Mouse (Mus musculus) lung, adult 18-20 months (tissue): ENCODE measurements at regions not wholly inside any gene's neighbourhood (a gene's known extent, or its start where the extent isn't known, plus 50 kb on each side); places are given as distances from the start of the nearest gene placed in this dataset.

Experiments
- DNase-seq, 2 experiments: peaks; one replicate each; pipeline ENCODE4 v3.0.0; 2022; ENCODE audit warnings: mixed read lengths in 2 of 2

DNA sequence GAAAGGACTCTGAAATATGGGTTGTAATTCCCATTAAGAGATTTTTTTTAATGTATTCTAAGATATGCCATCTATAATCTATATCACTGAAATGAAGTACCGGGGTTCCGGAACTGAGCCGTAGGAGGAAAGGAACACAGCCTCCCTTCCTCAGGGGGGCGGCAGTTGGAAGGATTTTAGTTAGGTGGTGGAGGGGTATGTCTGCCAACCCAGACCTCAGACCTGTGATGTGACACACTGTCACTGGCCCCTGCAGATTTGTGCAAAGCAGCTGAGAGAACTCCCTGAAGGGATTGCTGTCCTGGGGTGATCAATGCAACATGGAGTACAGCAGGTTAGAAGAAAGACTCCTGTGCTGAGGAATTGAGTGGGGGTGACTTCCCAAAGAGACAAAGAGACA, 470.2 kb upstream of the Gulo start:
- DNase-seq: no peak

DNA sequence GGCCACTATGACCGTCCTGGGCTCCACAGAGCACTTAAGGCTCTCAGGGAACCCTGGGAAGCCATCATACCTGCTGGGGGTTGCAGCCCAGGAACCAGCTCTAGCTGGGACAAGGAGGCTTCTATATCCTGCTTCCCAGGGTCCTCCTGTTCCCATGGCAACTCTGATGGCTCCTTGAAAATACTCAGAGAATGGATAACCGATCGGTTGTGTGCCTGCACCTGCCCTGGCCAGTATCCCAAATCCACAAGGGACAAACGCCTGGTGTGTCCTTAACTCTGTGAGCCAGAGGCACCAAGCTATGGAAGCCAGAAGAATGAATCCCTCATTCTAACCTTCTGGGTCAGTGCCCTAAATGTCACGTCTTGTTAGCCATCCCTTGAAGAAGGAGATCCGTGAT, 469.6 kb upstream of the Gulo start:
- DNase-seq: no peak

DNA sequence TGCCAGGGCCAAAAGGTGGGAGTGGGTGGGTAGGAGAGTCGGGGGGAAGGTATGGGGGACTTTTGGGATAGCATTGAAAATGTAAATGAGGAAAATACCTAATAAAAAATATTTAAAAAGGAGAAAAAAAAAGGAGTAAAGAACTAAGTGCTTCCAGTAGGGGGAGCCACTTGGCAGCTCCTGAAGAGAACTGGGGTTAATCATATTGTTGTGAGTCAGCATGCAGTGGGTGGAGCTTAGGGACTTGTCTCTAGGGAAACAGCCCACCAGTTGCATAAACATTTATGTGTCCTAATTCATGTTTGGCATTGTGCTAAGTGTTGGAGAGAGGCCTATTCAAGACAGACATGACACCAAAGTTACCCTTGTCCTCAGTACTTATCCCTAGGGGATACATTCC, 466.0 kb upstream of the Gulo start:
- peak in 1 of 2 experiments; percentile 36 for DNase-seq

DNA sequence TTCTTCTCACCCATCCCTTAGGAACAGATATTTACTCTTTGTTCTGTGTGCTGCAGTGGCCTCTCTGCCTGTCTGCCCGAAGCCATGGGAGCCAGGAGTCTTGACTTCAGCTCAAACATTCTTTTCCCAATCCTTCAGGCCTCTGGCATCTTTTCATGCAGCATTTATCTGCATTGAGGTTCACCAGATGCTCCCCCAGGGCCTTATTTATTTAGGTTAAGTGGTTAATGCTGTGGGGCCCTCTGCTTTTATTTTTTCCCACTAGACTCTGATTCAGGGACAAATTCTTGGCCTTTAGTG, 464.2 kb upstream of the Gulo start:
- DNase-seq: no peak

DNA sequence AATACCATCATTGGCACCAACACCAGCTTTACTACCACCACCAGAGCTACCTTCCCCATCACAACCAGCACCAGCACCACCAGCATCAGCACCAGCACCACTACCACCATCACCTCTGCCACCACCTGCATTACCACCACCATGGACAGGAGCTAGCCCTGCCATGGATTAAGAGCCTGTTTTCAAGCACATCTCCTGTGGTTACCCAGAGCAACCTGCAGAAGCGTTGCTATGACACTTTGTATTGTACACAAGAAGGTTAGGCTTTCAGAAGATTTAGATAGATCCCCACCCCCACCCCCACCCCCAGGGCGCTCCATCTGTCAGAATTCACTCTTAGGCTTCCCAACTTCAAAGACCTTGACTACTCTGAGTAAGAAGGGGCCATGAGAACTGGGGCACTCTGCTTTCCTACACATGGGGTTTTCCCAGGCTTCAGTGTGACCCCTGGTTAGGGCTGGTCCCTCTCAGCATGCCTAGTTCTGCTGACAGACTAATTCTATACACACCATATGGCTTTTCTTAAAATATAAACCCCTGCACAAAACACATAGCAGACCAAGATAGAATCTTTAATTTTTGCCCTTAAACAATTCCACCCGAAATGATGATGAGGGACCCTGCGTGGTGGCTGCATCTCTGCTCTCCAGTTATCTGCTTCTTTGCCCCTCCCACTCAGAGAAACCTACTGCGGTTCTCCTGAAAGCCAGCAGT, 463.7 kb upstream of the Gulo start:
- DNase-seq: no peak

DNA sequence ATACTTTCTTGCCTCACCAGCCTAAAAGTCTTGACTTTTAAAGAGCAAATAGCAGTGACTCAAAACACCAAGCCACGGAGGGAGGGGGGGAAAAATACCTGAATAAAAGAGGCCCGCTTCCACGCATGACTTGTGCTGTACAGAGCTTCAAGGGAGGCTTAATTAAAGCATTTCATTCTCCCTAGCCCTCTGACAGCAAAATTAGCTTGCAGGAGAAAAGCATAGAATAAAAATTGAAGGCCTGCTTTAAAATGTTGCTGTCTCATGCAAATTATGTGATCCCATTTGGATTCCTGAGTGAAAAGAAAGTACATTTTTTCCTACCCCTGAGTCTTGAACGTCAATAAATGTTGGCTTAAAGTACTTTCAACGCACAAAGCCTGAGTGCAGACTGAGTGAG, 453.1 kb upstream of the Gulo start:
- DNase-seq: no peak

GRCm38 (mm10) chr14:66460795-66461194, 451.8 kb upstream of the Gulo start:
- DNase-seq: no peak

DNA sequence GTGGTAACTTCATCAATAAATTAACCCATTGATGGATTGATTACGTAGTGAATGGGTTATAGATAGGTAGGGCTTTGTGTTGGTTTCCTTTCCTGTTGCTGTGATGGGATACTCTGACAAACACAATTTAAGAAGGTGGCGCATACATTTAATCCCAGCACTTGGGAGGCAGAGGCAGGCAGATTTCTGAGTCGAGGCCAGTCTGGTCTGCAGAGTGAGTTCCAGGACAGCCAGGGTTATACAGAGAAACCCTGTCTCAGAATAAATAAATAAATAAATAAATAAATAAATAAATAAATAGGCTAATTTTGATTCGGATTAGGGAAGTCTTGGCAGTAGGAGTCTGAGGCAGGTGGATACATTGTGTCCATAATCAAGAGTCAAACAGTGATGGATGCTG, 449.7 kb upstream of the Gulo start:
- no peak for DNase-seq

- DNase-seq: no peak
These were observed 448.3 kb upstream of the Gulo start for GRCm38 (mm10) chr14:66457300-66457699.

DNA sequence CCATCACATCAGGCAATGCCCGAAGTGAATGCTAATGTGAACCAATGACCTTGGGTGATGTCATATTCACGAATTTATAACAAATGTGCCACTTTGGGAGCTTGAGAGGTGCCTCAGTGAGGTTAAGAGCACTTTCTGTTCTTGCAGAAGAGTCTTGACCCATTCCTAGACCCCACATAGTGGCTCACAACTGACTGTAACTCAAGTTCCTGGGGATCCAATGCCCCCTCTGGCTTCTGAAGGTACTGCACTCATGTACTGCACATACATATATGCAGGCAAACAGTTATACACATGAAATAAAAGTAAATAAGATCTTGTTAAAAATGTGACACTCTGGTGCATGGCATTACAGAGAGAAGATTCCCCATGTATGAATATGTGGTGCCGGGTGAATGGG, 443.8 kb upstream of the Gulo start:
- no peak for DNase-seq

- DNase-seq: no peak
These were observed 441.3 kb upstream of the Gulo start for GRCm38 (mm10) chr14:66450351-66450750.

GRCm38 (mm10) chr14:66442576-66442975, 433.6 kb upstream of the Gulo start:
- DNase-seq: no peak

- peak; percentile 13 to 19 for DNase-seq
These were observed 432.8 kb upstream of the Gulo start for GRCm38 (mm10) chr14:66441825-66442224.

DNA sequence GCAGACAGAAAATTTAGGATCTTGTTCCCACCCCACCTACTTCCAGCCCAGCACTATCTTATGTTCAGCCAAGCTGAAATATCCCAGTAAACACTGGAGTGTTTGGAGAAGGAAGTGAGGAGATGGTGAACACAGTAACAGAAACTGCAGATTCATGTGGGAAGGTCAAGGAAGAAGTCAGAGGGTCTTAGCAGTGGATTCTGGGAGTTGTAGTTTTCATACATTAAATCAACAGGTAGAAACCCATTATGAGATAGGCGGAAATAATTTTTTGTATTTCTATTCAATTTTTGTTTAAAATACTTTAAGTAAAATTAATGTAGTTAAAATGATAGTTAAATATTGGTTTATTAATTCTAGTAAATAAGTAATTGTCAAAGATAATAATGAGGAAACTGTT, 429.6 kb upstream of the Gulo start:
- DNase-seq: no peak

- DNase-seq: no peak
These were observed 429.0 kb upstream of the Gulo start for GRCm38 (mm10) chr14:66438001-66438400.

DNA sequence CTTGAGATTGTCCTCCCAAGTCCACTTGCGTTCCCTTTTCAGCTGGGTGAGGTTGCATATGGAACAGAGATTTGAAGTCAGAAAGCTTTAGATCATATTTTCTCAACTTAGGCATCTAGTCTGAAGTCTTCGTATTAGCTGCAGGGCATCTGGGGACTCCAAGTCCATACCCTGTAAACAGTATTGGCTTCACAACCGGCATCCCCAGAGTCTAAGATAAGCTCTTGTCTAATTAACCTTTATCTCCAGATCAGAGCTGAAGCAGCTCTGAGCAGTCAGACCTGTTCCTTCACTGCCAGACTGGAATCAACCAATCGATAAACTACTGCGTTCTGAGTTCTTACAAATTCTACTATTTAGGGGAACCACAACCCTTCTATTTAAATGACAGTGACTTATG, 422.6 kb upstream of the Gulo start:
- DNase-seq: no peak

- DNase-seq: no peak
These were observed 415.1 kb upstream of the Gulo start for GRCm38 (mm10) chr14:66424141-66424540.
